Mouse (Mus musculus) embryonic fibroblast, embryonic 13.5 days (primary cell): ENCODE data around the gene Figla.

Experiments used
- CTCF ChIP-seq: IDR thresholded peaks from 2 replicates; pipeline ENCODE4 v1.5.1; 2011; ENCODE audit warnings: mild to moderate bottlenecking, control low read depth, low read length, moderate library complexity, borderline replicate concordance; ENCODE audit not compliant: insufficient read depth
- POLR2A ChIP-seq: IDR thresholded peaks from 2 replicates; pipeline ENCODE4 v1.6.1; 2011; ENCODE audit warnings: low read depth, mild to moderate bottlenecking, control low read depth, low read length, moderate library complexity

DNA sequence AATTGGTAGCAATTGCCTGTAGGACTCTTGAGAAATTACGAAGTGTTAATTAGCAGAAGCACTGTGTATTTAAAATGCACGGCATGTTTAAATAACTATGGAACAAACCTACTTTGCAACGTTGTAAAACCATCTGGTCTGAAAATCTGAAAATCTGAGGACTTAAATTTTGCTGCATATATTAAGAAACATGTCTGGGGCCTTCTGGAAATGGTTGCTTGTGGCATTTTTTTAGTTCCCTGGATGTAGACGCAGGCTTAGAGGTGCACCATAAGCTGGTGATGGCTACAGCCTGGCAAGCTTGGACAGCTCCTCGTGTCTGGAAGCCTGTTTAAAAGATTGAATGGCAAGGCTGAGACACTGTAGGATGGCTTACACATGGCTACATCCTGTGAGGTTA lies 53.0 kb downstream of the Figla start:
- no peak for TF ChIP-seq CTCF
- TF ChIP-seq POLR2A: no peak
